Mouse (Mus musculus): ENCODE results near the gene Armc3.

- TF ChIP-seq CTCF (IDR thresholded peaks at IDR 0.05 in 2 of 3, conservative IDR thresholded peaks at IDR 0.05 in 1 of 3; ENCODE audit: control insufficient read depth in 1 of 3, insufficient read depth in 1 of 3, low read depth in 2 of 3, low read length in 3 of 3, poor library complexity in 1 of 3, severe bottlenecking in 1 of 3) (peak in 2 of 3 experiments; percentile 21 to 35; a peak in 3 of 6 replicates), ZNF384 (IDR thresholded peaks at IDR 0.05; ENCODE audit: low read depth, low read length) (no peak), GATA1 (IDR thresholded peaks at IDR 0.05; ENCODE audit: low read depth, low read length) (no peak), POLR2A (IDR thresholded peaks at IDR 0.05; ENCODE audit: control insufficient read depth in 1 of 2, insufficient read depth in 1 of 2, low read depth in 1 of 2, low read length in 2 of 2, poor library complexity in 1 of 2) (no peak), UBTF (IDR thresholded peaks at IDR 0.05; ENCODE audit: borderline replicate concordance, insufficient read depth, low read depth, low read length) (no peak), NRF1 (IDR thresholded peaks at IDR 0.05; ENCODE audit: insufficient read depth, low read depth, low read length, poor library complexity, severe bottlenecking) (no peak), EP300 (IDR thresholded peaks at IDR 0.05; ENCODE audit: low read depth in 1 of 2, low read length in 2 of 2) (no peak), MEF2A (IDR thresholded peaks at IDR 0.05; ENCODE audit: extremely low read depth, insufficient replicate concordance, low read depth, low read length, poor library complexity, severe bottlenecking) (no peak), BHLHE40 (IDR thresholded peaks at IDR 0.05; ENCODE audit: borderline replicate concordance, low read depth, low read length) (no peak)
Measured at GRCm38 (mm10) chr2:19269955-19270354, 70.9 kb downstream of the Armc3 start.

All from MEL (cell line).